Mouse (Mus musculus) embryonic facial prominence, embryonic 13.5 days (tissue): ENCODE data around the gene 2010111I01Rik. TPM values are rescaled to one million over a fixed set of nuclear protein-coding genes. Genes with fewer than 3 reads are reported as not detected.
A peak's percentile ranks its signal among the peaks of the same experiment; 100 is the strongest.

Experiments
- ATAC-seq: fragments of 200-750 bp; cut with Nextera tagmentation; 2 replicates; pipeline ENCODE4 v1.8.0; 2017; ENCODE audit warnings: low read depth; ENCODE audit not compliant: insufficient number of reproducible peaks, insufficient read depth, low FRiP score, low TSS enrichment
- H3K27ac ChIP-seq: fragments of 300-500 bp; sonication (generic); 2 replicates; pipeline ENCODE4 v1.5.1; 2015; ENCODE audit warnings: moderate library complexity, mild to moderate bottlenecking, inconsistent platforms
- H3K27me3 ChIP-seq: fragments of 300-500 bp; sonication (generic); 2 replicates; pipeline ENCODE4 v1.6.1; 2015; ENCODE audit warnings: mild to moderate bottlenecking, inconsistent platforms
- H3K36me3 ChIP-seq: fragments of 300-500 bp; sonication (generic); 2 replicates; pipeline ENCODE4 v1.6.1; 2015; ENCODE audit warnings: mild to moderate bottlenecking, inconsistent platforms
- H3K4me1 ChIP-seq: fragments of 300-500 bp; sonication (generic); 2 replicates; pipeline ENCODE4 v1.6.1; 2015; ENCODE audit warnings: inconsistent platforms
- H3K4me2 ChIP-seq: fragments of 300-500 bp; sonication (generic); 2 replicates; pipeline ENCODE4 v1.6.1; 2015; ENCODE audit warnings: moderate library complexity, mild to moderate bottlenecking, inconsistent platforms
- H3K4me3 ChIP-seq: fragments of 300-500 bp; sonication (generic); 2 replicates; pipeline ENCODE4 v1.5.1; 2015; ENCODE audit warnings: mild to moderate bottlenecking, inconsistent platforms
- H3K9ac ChIP-seq: fragments of 300-500 bp; sonication (generic); 2 replicates; pipeline ENCODE4 v1.6.1; 2015; ENCODE audit warnings: mild to moderate bottlenecking, inconsistent platforms
- H3K9me3 ChIP-seq: fragments of 300-500 bp; sonication (generic); 2 replicates; pipeline ENCODE4 v1.6.1; 2016; ENCODE audit warnings: inconsistent platforms
- WGBS: fragments of 180-500 bp; shearing (Covaris S2); methylation state at CpG from one replicate; pipeline ENCODE4 v1.1.7; 2015; ENCODE audit warnings: mixed read lengths; 5-methylcytosine and 5-hydroxymethylcytosine counted together
- polyA plus RNA-seq: library from polyadenylated mRNA; unstranded; fragments of >200 nt; fragmentation: Nextera tagmentation; extraction: Ambion mirVana; gene quantifications from 2 replicates; pipeline ENCODE4 v1.2.1, GENCODE M21; 2015

2010111I01Rik gene
- polyA plus RNA-seq, 1 experiment from 2014 or later = 254 TPM

DNA sequence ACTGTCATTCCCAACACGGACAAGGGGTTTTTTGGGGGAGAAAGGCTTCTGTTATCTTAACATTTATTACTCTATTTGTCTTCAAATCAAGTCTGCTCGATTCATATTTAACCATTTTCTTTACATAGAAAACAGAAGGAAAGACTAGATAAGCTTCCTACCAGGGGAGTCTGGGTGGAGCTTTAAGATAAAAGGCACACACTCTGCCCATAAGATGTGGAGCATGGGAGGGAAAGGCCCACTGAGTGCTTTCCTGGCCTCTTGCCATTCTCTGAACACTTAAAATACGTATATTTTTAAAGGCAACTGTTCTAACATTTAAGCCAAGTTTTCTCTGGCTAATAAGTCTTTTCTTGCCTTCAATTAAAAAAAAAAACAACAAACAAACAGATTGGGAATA, 25.3 kb upstream of the 2010111I01Rik start:
- WGBS = 68% methylated on average over 3 of the region's 3 CpGs
- Histone ChIP-seq H3K27me3 (no peaks in the 10 kb centered on the region), H3K9me3 (no peaks in the 10 kb centered on the region), H3K36me3 (no peaks in the 10 kb centered on the region), H3K4me1 (peaks cover 6% of the 10 kb centered on the region), H3K27ac (no peak overlapping the region), H3K4me2 (no peak overlapping the region), H3K4me3 (no peak overlapping the region), H3K9ac (no peak overlapping the region)
- ATAC-seq = no peak

DNA sequence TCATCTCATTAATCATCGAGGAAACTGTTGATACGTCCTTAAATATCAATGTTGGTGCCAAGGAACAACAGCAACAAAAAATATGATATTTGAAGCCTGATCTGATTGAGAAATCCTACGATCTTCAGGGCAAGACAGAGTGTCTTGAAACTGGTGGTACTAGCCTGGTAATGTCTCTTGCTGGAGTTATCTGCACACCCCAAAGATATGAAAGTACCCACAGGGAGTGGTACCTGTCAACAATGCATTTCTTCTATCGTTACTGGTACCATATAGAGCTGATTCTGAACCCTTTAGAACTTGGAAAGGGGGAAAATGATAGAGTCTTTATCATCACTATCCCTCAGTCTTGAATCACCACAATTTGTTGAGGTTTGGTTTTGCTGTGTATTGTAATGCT, 24.9 kb upstream of the 2010111I01Rik start:
- H3K4me1 ChIP-seq = peaks cover 9% of the 10 kb centered on the region
- no peak overlapping the region for H3K4me2 ChIP-seq
- no peak overlapping the region for H3K27ac ChIP-seq
- no peak for ATAC-seq
- H3K27me3 ChIP-seq = no peaks in the 10 kb centered on the region
- H3K36me3 ChIP-seq = no peaks in the 10 kb centered on the region
- H3K9ac ChIP-seq = no peak overlapping the region
- WGBS = 83% methylated on average over 4 of the region's 4 CpGs
- H3K4me3 ChIP-seq = no peak overlapping the region
- no peaks in the 10 kb centered on the region for H3K9me3 ChIP-seq

DNA sequence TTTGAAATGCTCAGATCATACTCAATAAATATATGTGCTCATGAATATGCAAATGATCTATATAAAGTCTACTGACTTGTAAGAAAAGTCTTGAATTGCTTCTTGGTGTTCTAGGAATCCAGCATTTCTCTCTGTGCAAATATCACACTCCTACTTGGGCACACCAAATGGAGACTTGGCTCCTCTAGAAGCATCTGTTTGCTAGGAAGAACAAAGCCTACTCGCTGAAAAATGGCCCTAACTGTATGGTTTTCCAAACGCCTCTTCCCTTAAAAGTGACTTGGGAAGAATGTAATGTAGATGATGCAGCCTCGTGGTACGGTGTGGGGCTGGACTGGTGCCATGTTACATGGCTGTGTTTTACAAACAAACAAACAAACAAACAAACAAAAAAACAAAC, 24.0 kb upstream of the 2010111I01Rik start:
- no peak overlapping the region for H3K27ac ChIP-seq

DNA sequence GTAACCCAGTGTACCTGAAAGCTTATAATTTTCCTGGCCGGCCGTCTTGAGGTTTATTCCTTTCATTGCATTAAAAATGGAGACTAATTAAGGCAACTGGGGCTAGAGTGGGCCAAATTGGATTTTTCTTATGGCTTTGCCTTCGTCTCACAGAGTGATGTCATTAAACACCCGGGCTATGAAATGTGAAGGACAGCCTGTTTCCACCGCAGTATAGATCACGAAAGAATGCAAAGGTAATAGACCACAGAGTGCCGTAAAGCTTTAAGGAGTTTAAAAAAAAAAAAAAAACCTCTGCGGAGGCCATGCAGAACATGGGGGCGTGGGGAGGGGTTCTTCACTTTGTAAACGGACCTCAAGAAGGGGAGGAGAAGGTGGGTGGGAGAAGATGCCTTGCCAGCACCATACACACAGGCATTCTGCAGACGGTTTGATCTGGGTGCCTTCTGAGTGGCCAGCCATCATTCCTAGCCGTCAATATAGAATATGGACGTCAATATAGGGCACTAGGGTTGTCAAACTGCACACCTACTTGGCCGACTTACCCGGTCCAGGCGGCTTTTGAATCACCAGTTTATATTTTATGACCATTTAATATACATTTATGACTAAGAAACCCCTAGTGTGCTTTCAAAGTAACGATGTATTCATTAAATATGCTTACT, 23.2 kb upstream of the 2010111I01Rik start:
- H3K27me3 ChIP-seq = no peaks in the 10 kb centered on the region
- no peak overlapping the region for H3K4me3 ChIP-seq
- ATAC-seq = no peak
- 77% methylated on average over 17 of the region's 17 CpGs for WGBS
- no peak overlapping the region for H3K9ac ChIP-seq
- no peak overlapping the region for H3K27ac ChIP-seq
- peaks cover 14% of the 10 kb centered on the region for H3K4me1 ChIP-seq
- H3K36me3 ChIP-seq = no peaks in the 10 kb centered on the region
- H3K4me2 ChIP-seq = no peak overlapping the region
- H3K9me3 ChIP-seq = no peaks in the 10 kb centered on the region

More for the DNA sequence above, 24.0 kb upstream of the 2010111I01Rik start:
- no peak overlapping the region for H3K9ac ChIP-seq
- H3K4me2 ChIP-seq = no peak overlapping the region
- peaks cover 14% of the 10 kb centered on the region for H3K4me1 ChIP-seq
- H3K9me3 ChIP-seq = no peaks in the 10 kb centered on the region
- no peak overlapping the region for H3K4me3 ChIP-seq
- no peak for ATAC-seq
- H3K36me3 ChIP-seq = no peaks in the 10 kb centered on the region
- H3K27me3 ChIP-seq = no peaks in the 10 kb centered on the region
- WGBS = 85% methylated on average over 4 of the region's 4 CpGs

DNA sequence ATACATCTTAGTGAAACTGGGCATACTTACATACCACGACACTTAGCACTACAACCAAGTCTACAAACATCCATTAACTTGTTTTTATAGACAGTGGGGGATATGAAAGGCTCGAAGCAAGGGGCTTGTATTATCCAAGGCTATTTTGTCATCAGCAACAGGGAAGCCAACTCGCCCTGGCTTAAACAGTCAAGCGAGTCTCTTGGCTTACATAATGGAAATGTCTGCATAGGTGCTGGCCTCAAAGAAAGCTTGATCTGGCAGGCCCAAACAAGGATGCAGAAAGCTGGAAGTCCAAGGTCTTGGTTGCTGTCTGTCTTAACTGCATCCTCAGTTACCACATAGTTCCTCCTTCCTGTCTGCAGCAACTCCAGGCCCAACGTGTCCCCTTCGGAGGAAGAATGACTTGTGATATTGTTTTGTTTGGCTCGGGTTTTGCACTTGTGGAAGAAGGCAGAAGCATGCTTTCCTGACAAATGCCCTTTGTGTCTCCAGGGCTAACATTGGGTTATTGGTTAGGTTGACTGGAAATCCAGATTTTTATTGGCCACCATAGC, 21.3 kb upstream of the 2010111I01Rik start:
- H3K4me3 ChIP-seq = no peak overlapping the region
- H3K27ac ChIP-seq = no peak overlapping the region
- H3K4me2 ChIP-seq = no peak overlapping the region
- no peaks in the 10 kb centered on the region for H3K27me3 ChIP-seq
- 72% methylated on average over 7 of the region's 7 CpGs for WGBS
- H3K4me1 ChIP-seq = peaks cover 14% of the 10 kb centered on the region
- H3K9me3 ChIP-seq = no peaks in the 10 kb centered on the region
- ATAC-seq = no peak
- H3K9ac ChIP-seq = no peak overlapping the region
- H3K36me3 ChIP-seq = no peaks in the 10 kb centered on the region

DNA sequence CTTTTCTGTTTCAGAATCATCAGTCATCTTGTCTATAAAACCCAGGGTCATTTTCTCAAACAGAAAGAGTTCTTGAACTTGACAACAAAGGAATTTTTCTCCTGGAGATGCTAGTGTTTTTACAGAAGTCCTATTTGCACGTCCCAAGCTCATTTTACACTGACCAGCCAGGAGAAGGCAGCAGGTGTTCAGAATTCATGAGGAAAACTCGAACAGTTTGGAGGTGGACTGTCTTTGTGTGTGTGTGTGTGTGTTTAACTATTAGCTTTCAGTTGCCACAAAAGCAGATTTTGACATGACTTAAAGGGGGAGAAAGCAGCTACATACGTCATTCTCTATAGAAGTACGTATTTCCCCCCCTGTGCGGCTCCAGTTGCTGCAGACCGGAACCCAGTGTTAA, 20.6 kb upstream of the 2010111I01Rik start:
- Histone ChIP-seq H3K4me2 (no peak overlapping the region), H3K9me3 (no peaks in the 10 kb centered on the region), H3K36me3 (no peaks in the 10 kb centered on the region), H3K4me3 (no peak overlapping the region), H3K9ac (no peak overlapping the region), H3K27ac (no peak overlapping the region), H3K27me3 (no peaks in the 10 kb centered on the region), H3K4me1 (peaks cover 16% of the 10 kb centered on the region)
- WGBS = 45% methylated on average over 6 of the region's 6 CpGs
- ATAC-seq = no peak

DNA sequence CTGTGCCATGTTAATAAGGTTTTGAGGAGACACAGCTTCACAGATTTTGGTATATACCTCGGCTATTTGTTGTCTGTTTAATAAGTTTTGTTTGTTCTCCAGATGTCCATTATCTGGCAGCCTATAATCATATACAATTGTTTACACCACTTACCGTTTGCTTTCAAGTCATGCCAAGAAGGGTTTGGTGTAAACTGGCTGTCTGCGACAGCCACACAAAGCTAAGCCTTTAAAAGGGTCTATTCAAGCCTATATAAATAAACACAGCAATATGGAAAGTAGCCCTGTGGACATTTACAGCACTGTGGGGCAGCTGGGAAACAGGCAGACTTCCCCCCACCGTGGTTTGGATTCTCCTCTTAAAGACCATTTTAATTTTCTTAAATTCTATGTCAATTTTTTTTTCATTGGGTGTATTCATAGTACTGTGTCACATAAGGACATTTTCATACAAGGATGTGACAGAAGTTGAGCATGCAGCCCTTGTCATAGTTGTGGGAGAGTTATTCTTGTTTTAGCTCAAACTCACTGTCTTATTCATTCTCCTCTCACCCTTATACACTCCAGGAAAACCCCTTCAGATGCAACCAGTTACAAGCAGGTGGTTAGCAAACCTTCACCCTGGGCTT, 15.0 kb upstream of the 2010111I01Rik start:
- Histone ChIP-seq H3K36me3 (no peaks in the 10 kb centered on the region), H3K4me1 (peaks cover 28% of the 10 kb centered on the region), H3K27me3 (no peaks in the 10 kb centered on the region), H3K4me3 (no peak overlapping the region), H3K9ac (no peak overlapping the region), H3K4me2 (no peak overlapping the region), H3K27ac (no peak overlapping the region), H3K9me3 (no peaks in the 10 kb centered on the region)
- no peak for ATAC-seq
- 31% methylated on average over 4 of the region's 4 CpGs for WGBS

DNA sequence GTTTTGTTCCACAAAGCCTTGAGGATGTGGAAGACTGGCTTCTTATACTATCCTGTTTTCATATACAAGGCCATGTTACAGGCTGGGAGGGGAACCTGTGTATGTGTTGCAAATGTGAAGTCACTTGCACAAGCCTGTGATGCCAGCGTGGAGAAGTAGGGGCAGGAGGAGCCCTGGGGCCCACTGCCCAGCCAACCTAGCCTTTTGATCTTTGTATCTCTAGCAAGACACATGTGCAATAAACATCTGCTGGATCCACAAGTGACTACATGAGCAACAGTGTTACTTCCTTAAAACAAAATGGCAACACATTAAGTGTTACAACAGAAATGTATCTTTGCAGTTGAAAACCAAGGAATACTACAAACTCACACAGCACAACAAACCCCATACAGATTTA, 13.1 kb upstream of the 2010111I01Rik start:
- H3K4me1 ChIP-seq = peaks cover 23% of the 10 kb centered on the region
- 75% methylated on average over 1 of the region's 1 CpGs for WGBS
- H3K9me3 ChIP-seq = no peaks in the 10 kb centered on the region
- H3K27me3 ChIP-seq = no peaks in the 10 kb centered on the region
- ATAC-seq = no peak
- no peak overlapping the region for H3K27ac ChIP-seq
- no peak overlapping the region for H3K4me2 ChIP-seq
- H3K9ac ChIP-seq = no peak overlapping the region
- H3K36me3 ChIP-seq = no peaks in the 10 kb centered on the region
- H3K4me3 ChIP-seq = no peak overlapping the region

DNA sequence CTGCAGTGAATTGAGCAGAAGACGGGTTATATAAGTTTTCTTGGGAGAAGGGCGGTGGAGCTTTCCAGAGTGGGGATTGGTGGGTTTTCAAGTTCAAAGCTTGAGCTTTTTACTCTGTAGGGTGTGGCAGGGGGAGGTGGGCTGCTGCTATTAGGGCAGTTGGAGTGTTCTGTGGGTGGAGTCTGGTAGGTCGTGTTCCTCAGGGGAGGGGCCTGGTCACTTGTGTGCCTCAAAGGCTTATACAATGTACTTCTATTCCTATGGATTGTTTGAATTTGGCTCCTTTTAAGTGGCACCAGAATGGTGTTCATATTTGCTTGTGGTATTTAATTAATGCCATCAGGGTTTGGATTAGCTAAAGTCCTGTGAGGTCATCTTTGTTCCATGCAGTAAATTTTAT, 12.6 kb upstream of the 2010111I01Rik start:
- Histone ChIP-seq H3K36me3 (no peaks in the 10 kb centered on the region), H3K27ac (0 out of 2 replicates have a peak overlapping the region, but pooled peaks have one; percentile 48), H3K4me2 (no peak overlapping the region), H3K4me3 (no peak overlapping the region), H3K9ac (no peak overlapping the region), H3K27me3 (no peaks in the 10 kb centered on the region), H3K9me3 (no peaks in the 10 kb centered on the region), H3K4me1 (peaks cover 23% of the 10 kb centered on the region)
- WGBS = 55% methylated on average over 3 of the region's 3 CpGs
- ATAC-seq = no peak

DNA sequence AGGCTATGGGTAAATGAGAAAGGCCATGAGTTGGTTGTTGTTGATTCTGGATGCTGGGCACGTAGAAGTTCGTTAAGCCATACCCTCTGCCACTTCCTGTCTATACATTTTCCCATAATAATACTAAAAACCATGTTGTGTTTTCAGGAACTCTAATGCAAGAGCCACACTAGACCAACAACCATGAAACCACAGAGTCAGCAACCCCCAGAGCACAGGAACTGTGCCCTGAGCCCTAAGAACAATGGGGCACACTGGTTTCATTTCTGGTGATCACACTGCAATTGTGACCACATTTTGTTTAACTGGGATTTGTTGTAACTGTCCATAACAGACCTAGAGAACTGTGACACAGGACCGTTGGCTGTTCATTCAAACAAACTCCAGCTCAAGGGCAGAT, 12.1 kb upstream of the 2010111I01Rik start:
- Histone ChIP-seq H3K9ac (no peak overlapping the region), H3K4me1 (peaks cover 23% of the 10 kb centered on the region), H3K4me2 (no peak overlapping the region), H3K27me3 (no peaks in the 10 kb centered on the region), H3K9me3 (no peaks in the 10 kb centered on the region), H3K27ac (peak overlapping the region; percentile 64), H3K36me3 (no peaks in the 10 kb centered on the region), H3K4me3 (no peak overlapping the region)
- ATAC-seq = no peak
- WGBS = 66% methylated on average over 3 of the region's 3 CpGs

DNA sequence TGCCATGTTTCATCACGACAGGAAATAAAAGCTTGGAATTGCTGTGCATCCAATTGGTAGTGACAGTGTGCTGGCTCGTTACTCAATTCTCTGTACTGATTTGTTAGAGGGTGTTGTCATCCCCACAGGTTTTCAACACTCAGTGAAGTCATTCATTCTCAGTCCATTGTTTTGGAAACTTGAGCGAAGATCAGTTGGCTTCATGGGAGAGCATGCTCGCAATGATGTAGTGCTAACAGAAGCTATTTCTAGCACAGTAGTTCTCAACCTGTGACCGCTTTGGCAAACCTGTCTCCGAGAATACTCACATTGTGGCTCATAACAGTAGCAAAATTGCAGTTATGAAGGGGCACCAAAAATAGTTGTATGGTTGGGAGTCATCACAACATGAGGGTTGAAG, 8.7 kb upstream of the 2010111I01Rik start:
- H3K4me3 ChIP-seq = no peak overlapping the region
- no peak overlapping the region for H3K27ac ChIP-seq
- no peak for ATAC-seq
- H3K9me3 ChIP-seq = no peaks in the 10 kb centered on the region
- H3K36me3 ChIP-seq = no peaks in the 10 kb centered on the region
- peaks cover 16% of the 10 kb centered on the region; the same call in 1 of the 2 replicates for H3K4me1 ChIP-seq
- no peaks in the 10 kb centered on the region for H3K27me3 ChIP-seq
- H3K9ac ChIP-seq = no peak overlapping the region
- H3K4me2 ChIP-seq = no peak overlapping the region
- 91% methylated on average over 6 of the region's 6 CpGs for WGBS

DNA sequence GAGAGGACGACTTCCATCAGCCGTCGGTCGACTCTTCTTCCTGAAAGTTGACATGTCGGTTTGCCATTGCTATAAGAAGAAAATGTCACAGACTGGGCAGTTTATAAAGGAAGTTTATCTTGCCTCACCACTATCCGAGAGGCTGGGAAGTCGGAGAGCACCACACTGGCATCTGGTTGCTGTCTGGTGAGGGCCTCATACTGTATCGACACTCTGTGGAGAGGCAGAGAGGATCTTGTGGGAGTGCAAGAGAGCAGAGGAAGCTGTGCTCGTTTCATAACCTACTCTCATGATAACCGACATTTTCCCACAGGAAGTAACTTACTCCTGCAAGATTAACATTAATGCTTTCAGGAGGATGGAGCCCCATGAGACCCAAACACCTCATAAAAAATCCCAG, 7.9 kb upstream of the 2010111I01Rik start:
- no peaks in the 10 kb centered on the region for H3K9me3 ChIP-seq
- H3K9ac ChIP-seq = no peak overlapping the region
- ATAC-seq = no peak
- peaks cover 16% of the 10 kb centered on the region; the same call in 1 of the 2 replicates for H3K4me1 ChIP-seq
- no peaks in the 10 kb centered on the region for H3K36me3 ChIP-seq
- H3K4me3 ChIP-seq = no peak overlapping the region
- 79% methylated on average over 10 of the region's 10 CpGs for WGBS
- no peak overlapping the region for H3K4me2 ChIP-seq
- no peak overlapping the region for H3K27ac ChIP-seq
- H3K27me3 ChIP-seq = no peaks in the 10 kb centered on the region
